Mouse (Mus musculus) olfactory bulb, adult 2 months (tissue): ENCODE results near the gene Fbxl13. TPM values are rescaled to one million over a fixed set of nuclear protein-coding genes. Genes with fewer than 3 reads are reported as not detected.

Experiments used
- H3K27ac ChIP-seq: fragments of 200-500 bp; 2 replicates; pipeline ENCODE4 v1.5.1; 2012; ENCODE audit warnings: low read depth, low read length; ENCODE audit not compliant: insufficient read depth
- H3K4me1 ChIP-seq: fragments of 200-500 bp; 2 replicates; pipeline ENCODE4 v1.6.1; 2012; ENCODE audit warnings: low read length; ENCODE audit not compliant: control insufficient read depth, insufficient read depth
- H3K4me3 ChIP-seq: fragments of 200-500 bp; 2 replicates; pipeline ENCODE4 v1.5.1; 2012; ENCODE audit warnings: mild to moderate bottlenecking, low read depth, low read length, moderate library complexity; ENCODE audit not compliant: insufficient read depth
- CTCF ChIP-seq: fragments of 200-500 bp; IDR thresholded peaks from 2 replicates; pipeline ENCODE4 v1.5.1; 2012; ENCODE audit warnings: low read depth, mild to moderate bottlenecking, low read length, moderate library complexity; ENCODE audit not compliant: insufficient read depth
- POLR2A ChIP-seq: fragments of 200-500 bp; IDR thresholded peaks from 2 replicates; pipeline ENCODE4 v1.6.1; 2012; ENCODE audit warnings: mild to moderate bottlenecking, low read depth, low read length, moderate library complexity; ENCODE audit not compliant: insufficient read depth
- WGBS: fragments of 180-500 bp; shearing (Covaris S2); methylation state at CpG from one replicate; pipeline ENCODE4 v1.1.7; 2018; 5-methylcytosine and 5-hydroxymethylcytosine counted together
- polyA plus RNA-seq: library from polyadenylated mRNA; stranded (reverse); fragments of >200 nt; gene quantifications from 2 replicates; pipeline ENCODE4 v1.2.4, GENCODE M21; 2012; ENCODE audit warnings: low replicate concordance; ENCODE audit not compliant: missing spikeins, insufficient read depth, insufficient read length

The Fbxl13 gene
- polyA plus RNA-seq, 1 experiment = not detected

DNA sequence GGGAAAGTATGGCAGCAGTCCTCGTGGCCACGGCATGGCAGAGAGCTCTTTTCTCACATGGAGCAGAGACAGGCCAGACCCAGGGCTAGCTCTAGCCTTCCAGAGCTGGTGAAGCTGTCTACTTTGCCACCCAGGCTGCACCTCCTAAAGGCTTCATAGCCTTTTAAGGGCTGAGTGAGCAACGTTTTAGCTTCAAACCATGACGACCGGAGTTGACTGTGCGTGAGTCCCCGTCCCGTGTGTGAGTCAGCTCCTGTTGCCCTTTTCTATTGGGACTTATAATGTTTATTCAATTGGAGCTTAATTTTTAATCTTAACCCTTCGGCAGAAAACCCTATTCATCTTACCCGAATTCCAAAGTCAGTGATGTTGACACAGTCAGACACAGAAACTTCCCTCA lies 145.3 kb downstream of the Fbxl13 start:
- WGBS = 62% methylated on average over 10 of the region's 10 CpGs
- TF ChIP-seq POLR2A (no peak), CTCF (no peak)
- H3K27ac ChIP-seq = no peak overlapping the region
- peaks cover 4% of the 10 kb centered on the region; the same call in 1 of the 2 replicates for H3K4me1 ChIP-seq
- H3K4me3 ChIP-seq = no peak overlapping the region

DNA sequence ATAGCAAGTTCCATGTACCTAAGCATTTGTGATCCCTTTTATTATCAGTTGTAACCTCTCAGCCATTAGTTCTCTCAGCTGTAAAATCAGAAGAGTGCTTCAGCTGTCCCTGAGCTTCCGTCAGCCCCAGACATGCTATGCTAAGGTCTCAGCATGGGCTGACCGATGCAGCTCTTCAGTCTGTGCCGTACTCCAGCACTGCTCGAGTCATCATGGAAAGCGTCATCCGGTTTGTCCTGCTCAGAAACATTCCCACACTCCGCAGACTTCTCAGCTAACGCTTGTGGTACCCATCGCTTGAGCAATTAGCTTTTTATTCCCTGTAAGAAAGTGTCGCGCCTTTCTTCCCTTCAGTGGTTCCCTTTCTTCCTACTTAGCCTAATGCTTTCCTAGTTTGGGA lies 146.5 kb downstream of the Fbxl13 start:
- 77% methylated on average over 11 of the region's 11 CpGs for WGBS
- Histone ChIP-seq H3K4me3 (no peak overlapping the region), H3K4me1 (peaks cover 4% of the 10 kb centered on the region; the same call in 1 of the 2 replicates), H3K27ac (no peak overlapping the region)
- no peak for TF ChIP-seq POLR2A
- TF ChIP-seq CTCF = no peak

DNA sequence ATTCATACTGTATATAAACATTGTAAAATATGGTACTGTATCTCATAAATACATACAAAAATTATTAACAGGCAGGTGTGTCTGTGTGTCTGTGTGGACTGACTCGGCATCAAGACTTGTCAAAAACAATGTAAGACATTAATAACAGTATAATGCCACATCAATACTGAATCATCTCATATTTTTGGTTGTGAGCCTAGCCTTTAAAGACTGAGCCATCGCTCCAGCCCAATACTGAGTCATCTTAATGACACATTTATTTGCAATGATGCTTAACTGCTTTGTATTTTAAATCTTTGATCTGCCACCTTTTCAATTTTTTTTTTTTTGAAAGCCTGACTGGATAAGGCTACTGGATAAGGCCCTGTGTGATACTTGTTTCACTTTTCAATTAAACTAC lies 146.9 kb downstream of the Fbxl13 start:
- 86% methylated on average over 2 of the region's 2 CpGs for WGBS
- TF ChIP-seq CTCF = no peak
- TF ChIP-seq POLR2A = no peak
- H3K27ac ChIP-seq = no peak overlapping the region
- peaks cover 4% of the 10 kb centered on the region; the same call in 1 of the 2 replicates for H3K4me1 ChIP-seq
- H3K4me3 ChIP-seq = no peak overlapping the region

DNA sequence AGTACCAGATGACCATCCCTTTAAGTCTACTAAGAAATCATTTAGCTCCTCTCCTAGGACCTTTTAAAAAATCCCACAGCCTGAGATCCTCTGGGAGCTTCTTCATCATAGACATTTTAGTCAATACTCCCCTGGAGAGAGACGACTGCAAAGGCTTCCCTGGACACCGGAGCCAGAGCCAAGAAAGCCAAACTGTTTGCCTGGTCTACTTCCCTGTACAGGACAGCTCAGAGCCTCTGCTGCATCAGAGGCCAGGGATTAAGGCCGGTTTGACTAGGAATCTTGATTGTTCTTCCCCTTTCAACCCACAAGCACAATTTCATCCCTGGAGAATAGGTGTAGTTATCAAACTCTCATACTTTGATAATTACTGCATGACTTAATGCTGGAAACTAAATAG lies 148.6 kb downstream of the Fbxl13 start:
- WGBS = 79% methylated on average over 3 of the region's 3 CpGs
- TF ChIP-seq POLR2A (no peak), CTCF (no peak)
- Histone ChIP-seq H3K27ac (no peak overlapping the region), H3K4me3 (no peak overlapping the region), H3K4me1 (peaks cover 4% of the 10 kb centered on the region; the same call in 1 of the 2 replicates)

DNA sequence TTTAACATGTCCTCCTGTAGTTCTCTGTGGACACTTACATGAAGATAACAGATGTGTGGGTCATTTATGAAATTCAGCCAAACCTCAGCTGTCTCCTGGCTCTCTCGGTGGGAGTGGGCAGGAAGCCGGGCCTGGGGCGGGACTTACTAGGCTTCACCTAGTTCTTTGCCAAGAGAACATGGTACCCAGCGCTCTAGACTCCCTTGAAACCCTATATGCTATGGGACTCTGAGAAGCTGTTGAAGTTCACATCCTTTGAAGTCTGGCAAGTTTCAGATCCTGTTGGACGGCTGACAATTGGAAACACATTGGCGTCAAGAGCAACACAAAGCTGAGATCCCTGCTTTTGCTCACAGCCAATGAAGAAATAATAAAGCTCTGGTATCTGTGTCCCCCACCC lies 149.1 kb downstream of the Fbxl13 start:
- 86% methylated on average over 6 of the region's 6 CpGs for WGBS
- Histone ChIP-seq H3K27ac (no peak overlapping the region), H3K4me3 (no peak overlapping the region), H3K4me1 (peaks cover 4% of the 10 kb centered on the region; the same call in 1 of the 2 replicates)
- TF ChIP-seq POLR2A (no peak), CTCF (no peak)

DNA sequence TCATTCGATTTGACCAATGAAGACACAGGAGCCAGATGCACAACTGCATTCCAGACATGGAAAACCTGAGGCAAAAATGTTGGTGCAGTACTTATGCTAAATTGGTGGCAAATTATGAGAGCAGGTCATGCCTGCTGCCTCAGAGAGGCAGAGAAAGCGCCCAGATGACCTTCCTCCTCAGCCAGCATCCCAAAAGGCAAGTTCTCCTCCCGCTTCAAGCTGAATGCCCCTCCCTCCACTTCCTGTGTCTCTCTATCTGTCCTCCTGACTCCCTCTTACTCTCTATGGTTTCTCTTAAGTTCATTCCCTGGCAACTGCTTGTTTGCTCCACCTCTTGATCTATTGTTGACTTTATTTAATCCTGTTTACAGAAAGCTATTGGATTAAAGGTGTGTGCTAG lies 150.7 kb downstream of the Fbxl13 start:
- no peak overlapping the region for H3K4me3 ChIP-seq
- WGBS = 83% methylated on average over 3 of the region's 3 CpGs
- TF ChIP-seq POLR2A (no peak), CTCF (no peak)
- H3K27ac ChIP-seq = no peak overlapping the region
- 0 out of 2 replicates have a peak, but pooled peaks cover under 1% of the 10 kb centered on the region for H3K4me1 ChIP-seq

DNA sequence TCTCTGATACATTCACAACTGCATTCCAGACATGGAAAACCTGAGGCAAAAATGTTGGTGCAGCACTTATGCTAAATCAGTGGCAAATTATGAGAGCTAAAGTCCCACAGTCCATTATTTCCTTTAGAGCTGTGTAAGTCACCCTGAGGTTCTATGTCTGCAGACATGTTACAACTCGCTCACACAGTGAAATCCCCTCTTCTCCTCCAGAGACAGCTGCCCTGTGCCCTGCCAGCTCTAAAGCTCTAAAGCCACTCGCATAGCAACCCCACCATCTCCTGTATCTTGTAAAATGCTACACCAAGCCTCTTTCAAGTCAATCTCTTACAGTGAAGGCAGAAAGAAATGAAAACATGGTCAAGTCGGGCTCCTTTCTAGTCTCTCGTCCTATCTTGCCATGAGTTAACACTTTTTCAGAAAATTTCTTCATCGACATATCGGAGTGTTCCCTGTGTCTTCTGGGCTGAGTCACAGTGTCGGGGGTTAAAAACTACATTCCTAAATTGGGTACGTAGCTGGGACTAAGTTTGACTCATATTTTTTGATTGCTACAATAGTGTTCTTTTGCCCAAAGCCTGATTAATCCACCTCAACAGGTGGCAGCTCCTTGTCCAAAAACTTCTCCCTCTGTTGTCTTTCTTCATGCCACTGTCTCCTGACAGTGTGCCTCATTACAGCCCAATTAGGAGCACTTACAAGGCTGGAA lies 152.0 kb downstream of the Fbxl13 start:
- H3K27ac ChIP-seq = no peak overlapping the region
- 71% methylated on average over 8 of the region's 8 CpGs for WGBS
- no peak overlapping the region for H3K4me3 ChIP-seq
- no peaks in the 10 kb centered on the region for H3K4me1 ChIP-seq
- TF ChIP-seq POLR2A (no peak), CTCF (no peak)

DNA sequence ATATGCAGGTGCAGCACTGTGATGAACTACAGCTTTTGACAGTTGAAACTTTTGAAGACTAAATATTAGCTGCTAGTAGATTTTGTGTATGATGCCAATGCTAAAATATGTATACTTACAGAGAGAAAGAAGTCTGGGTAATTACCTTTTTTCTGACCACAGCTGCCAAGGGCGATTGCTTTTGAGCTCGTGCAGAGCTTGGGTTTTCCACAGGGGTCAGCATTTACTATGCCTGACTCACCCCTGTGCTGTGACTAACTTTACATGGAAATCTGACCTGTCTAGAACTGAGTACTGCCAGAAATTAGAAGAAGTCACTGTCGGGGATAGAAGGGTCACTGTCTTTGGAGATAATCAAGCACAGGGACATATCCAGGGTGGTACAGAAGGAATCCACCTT lies 153.2 kb downstream of the Fbxl13 start:
- H3K4me1 ChIP-seq = no peaks in the 10 kb centered on the region
- H3K27ac ChIP-seq = no peak overlapping the region
- H3K4me3 ChIP-seq = no peak overlapping the region
- WGBS = 87% methylated on average over 3 of the region's 3 CpGs
- no peak for TF ChIP-seq POLR2A
- no peak for TF ChIP-seq CTCF

DNA sequence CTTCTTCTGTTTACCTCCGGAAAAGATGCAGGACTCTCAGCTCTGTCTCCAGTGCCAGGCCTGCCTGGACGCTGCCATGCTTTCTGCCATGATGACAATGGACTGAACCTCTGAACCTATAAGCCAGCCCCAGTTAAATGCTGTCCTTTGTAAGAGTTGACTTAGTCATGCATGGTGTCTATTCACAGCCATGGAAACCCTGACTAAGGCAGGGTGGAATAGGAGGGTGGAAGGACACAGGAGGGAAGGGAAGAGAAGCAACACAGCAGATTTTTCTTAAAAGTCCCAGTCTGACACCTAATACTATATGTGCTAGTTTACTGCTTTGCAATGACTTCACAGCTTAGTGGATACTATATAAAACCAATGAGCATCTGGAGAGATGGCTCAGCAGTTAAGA lies 154.0 kb downstream of the Fbxl13 start:
- no peak for TF ChIP-seq CTCF
- TF ChIP-seq POLR2A = no peak
- Histone ChIP-seq H3K4me3 (no peak overlapping the region), H3K4me1 (no peaks in the 10 kb centered on the region), H3K27ac (no peak overlapping the region)
- 73% methylated on average over 2 of the region's 2 CpGs for WGBS

DNA sequence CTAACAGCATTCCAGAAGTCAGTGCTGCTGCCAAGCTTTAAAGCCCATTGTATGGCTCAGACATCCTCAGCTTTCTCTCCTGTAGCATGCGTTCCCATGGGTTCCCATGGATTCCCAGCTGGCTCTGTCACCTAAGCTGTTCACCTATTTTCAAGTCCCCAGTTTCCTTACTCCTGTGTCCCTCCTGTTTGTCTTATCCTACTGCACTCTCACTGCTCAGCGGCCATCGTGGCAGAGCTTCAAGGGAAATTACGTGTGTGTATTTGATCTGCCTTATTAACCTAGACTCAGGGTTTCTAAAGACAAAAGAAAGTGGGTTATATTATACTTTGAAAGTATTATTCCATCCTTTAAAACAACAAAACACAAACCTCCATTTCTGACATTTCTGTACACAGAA lies 156.3 kb downstream of the Fbxl13 start:
- H3K4me1 ChIP-seq = no peaks in the 10 kb centered on the region
- 67% methylated on average over 4 of the region's 4 CpGs for WGBS
- TF ChIP-seq CTCF = no peak
- TF ChIP-seq POLR2A = no peak
- H3K4me3 ChIP-seq = no peak overlapping the region
- H3K27ac ChIP-seq = no peak overlapping the region

DNA sequence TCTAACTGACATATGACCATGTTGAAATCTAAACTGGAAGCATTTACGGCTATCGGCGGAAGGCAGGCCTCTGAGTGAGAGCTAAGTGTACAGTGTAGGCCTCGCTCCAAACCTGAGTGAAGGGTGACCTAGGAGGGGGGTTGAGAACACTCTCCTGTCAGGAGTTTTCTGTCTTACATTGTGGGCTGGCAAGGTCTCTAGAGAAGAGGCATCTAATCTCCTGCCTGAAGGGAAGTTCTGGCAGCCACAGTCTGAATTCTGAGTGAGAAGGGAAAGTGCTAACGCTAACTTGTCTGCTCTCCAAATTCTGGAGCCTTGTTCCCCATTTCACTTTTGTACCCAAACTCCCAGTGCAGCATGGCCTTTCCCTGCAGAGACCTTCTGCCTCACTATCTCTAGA lies 156.9 kb downstream of the Fbxl13 start:
- Histone ChIP-seq H3K27ac (no peak overlapping the region), H3K4me3 (no peak overlapping the region), H3K4me1 (no peaks in the 10 kb centered on the region)
- 86% methylated on average over 5 of the region's 5 CpGs for WGBS
- TF ChIP-seq CTCF (no peak), POLR2A (no peak)
